Mouse (Mus musculus) WW6 (cell line): ENCODE measurements at regions not wholly inside any gene's neighbourhood (a gene's known extent, or its start where the extent isn't known, plus 50 kb on each side); places are given as distances from the start of the nearest gene placed in this dataset.

Source experiments
- DNase-seq: peaks from one replicate; pipeline ENCODE4 v3.0.0-alpha.2; 2013; ENCODE audit warnings: low read depth, low spot score

DNA sequence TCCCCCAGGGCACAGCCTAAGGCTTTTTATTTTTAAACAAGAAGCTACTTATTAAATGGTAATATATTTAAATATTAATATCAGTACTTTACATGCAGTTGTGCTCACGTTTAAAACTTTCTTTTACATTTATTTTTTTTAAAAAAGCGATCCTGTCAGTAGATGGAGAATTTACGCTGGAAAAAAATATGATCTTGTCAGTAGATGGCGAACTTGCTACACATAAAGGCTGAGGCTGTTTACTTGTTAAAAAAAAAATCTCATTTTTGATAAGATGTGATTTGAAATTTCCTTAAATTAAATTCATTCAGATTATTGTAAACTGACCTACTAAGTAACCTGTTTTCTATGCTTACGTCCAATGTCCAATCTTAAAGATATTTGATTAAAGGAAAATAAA lies 441.7 kb upstream of the BB014433 start:
- no peak for DNase-seq

DNA sequence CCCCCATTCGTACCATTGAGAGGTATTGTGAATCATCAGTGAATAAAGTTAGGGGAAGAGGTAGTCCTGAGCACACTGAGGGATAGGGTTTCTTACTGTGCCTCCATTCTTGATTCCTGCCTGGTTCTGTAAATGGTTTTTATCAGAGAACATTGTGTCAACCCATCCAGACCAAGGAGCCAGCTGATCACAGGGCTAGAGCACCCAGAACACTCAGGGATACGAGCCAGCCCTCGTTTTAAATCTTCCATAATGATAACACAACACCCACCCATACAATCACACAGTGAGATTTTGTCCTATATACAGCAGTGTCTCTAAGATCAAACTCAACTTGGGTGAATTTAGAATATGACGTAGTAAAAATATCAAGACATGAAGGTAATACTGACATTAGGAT lies 424.7 kb upstream of the BB014433 start:
- DNase-seq = no peak

GRCm38 (mm10) chr8:15468540-15469476 lies 422.9 kb upstream of the BB014433 start:
- DNase-seq = no peak

DNA sequence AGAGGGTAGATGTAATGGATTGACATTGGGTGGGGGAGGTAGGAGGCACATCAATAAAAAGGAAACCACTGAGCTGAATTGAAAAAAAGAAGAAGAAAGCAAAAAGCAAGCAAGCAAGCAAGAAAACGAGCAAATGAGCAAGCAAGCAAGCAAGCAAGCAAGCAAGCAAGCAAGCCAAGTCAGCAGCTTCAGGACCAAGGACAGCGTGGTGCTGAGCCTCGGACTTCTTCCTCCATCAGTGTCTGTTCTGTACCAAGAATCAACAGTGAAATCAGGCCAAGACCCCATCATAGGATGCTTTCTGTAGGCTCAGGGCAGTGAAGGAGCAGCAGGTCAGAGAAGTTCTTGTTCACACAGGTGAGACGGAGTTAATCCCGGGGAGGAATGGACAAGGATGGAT lies 392.7 kb upstream of the BB014433 start:
- peak; percentile 48 for DNase-seq

- DNase-seq = no peak
These were observed 348.8 kb upstream of the BB014433 start for GRCm38 (mm10) chr8:15394722-15395115.

- no peak for DNase-seq
These were observed 348.3 kb upstream of the BB014433 start for GRCm38 (mm10) chr8:15393936-15394721.

DNA sequence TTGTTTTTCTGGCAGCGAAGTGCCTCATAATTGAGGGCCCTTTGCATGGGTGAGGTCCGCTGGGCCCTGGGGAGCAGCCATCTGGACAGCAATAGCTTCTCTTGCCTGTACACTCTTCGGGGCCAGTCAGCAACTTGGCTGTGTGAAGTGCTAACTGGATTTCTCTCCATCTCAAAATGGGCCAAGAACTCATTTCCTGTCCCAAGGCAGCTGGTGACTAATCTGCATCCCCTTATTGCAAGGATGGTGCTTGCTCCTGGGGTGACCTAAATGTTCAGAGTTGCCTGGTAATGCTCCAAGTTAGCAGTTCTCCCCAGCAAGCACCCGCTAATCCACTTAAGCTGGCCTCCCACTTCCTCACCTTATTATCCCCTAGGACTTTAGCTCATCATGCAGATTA lies 346.2 kb upstream of the BB014433 start:
- DNase-seq = no peak

- DNase-seq = peak; percentile 22
These were observed 342.9 kb upstream of the BB014433 start for GRCm38 (mm10) chr8:15388791-15389190.

- DNase-seq = no peak
These were observed 321.2 kb upstream of the BB014433 start for GRCm38 (mm10) chr8:15367063-15367462.

DNA sequence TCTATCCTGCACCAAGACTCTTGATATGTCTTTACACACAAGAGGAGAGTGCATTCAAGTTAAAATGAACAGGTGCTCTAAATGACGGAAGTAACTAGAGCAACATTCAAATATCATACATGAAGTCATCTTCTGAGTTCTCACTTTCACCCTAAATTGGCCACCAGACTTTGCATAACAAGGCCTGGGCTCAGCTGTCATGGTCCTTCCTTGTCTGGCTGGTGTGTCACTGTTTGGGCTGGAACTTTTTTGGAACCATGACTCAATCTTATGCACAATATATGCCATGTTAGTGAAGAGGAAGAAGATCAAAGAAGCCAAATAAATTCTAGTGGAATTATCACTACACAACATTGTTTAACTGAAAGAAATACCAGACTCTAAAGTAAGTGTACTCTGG lies 318.7 kb upstream of the BB014433 start:
- no peak for DNase-seq

DNA sequence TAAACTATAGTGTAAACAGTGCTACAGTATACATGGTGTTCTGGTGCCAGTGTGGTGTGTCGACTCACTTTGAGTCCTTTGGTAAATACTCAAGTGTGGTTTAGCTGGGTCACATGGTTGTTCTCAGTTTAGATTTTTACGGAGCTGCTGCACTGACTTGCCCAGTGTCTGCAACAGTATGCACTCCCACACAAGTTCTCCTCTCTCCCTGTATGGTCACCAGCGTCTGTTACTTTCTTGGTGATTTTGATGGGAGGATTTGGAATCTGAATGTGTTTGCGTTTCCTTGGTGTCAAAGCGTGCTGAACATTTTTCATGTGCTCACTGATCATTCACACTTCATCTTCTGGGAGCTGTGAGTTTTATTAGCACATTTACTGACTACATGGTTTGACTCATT lies 298.3 kb upstream of the BB014433 start:
- DNase-seq = no peak

DNA sequence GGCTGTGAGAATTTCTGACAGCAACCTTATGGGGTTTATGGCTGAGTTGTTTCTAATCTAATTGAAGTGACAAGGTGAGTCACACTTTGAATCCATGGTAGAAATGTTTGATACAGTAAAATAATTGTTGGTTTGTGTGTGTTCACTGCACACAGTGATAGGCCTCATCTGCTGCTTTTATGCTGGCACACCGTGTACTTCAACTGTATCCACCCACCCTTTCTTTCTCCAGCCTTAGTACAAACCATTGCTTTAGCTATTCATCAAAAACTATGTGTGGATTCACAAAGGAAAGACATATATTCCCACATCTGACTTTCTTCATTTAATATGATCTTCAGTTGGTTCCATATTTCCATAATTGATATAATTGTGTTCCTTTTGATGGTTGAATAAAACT lies 297.7 kb upstream of the BB014433 start:
- DNase-seq = no peak

- DNase-seq = no peak
These were observed 288.7 kb upstream of the BB014433 start for GRCm38 (mm10) chr8:15334532-15334931.

GRCm38 (mm10) chr8:15327312-15327711 lies 281.4 kb upstream of the BB014433 start:
- no peak for DNase-seq

GRCm38 (mm10) chr8:15323421-15323820 lies 277.5 kb upstream of the BB014433 start:
- DNase-seq = no peak

DNA sequence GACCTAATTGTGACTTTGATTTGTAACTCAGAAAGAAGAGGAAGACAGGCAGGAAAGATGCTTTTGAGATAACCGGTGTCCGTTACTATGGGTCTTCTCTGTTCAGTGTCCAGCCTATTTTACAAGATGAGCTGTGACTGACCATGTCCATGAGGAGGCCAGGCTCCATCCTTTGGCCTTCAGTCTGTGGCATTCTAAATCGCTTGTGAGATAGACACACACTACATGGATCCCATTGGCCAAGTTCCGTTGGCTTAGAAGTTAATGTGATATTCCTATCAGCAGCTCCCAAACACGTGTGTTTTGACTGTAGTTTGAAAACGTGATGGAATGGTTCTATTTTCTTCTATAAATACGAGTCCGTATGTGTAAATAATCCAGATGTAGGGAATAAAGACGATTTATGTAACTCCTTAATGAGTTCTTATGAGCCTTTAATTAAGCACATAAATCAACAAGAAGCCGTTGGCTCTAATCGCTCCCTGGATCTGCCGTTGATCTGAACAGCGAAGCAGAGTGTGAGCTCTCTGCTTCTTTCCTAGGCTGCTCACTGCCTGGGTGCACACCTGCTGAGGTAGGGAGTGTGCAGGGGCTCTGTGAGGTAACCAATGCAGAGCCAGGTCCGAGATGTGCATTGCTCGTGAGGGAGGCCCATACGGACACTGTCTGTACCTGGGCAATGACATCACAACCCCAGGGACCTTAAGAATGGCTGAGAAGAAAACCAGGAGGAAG lies 272.4 kb upstream of the BB014433 start:
- DNase-seq = no peak

DNA sequence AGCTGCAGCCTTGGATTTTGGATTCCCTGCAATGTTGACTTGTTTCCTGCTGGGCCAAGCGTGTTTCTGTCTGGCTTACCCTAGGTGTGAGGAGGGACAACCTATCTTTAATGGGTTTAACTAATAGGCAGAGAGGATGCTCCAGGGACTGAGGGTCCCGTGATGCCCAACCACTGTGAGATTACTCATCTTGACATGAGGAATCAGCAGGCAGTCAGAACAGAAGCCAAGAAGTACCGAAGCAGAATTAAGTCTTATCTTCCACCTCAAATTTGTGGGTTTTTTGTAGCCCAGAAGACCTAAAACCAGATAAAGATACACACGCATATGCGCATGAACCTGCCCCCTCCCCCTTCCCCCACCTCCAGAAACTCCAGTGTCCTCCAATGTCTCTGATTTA lies 267.6 kb upstream of the BB014433 start:
- DNase-seq = no peak

GRCm38 (mm10) chr8:15311509-15311908 lies 265.6 kb upstream of the BB014433 start:
- no peak for DNase-seq

DNA sequence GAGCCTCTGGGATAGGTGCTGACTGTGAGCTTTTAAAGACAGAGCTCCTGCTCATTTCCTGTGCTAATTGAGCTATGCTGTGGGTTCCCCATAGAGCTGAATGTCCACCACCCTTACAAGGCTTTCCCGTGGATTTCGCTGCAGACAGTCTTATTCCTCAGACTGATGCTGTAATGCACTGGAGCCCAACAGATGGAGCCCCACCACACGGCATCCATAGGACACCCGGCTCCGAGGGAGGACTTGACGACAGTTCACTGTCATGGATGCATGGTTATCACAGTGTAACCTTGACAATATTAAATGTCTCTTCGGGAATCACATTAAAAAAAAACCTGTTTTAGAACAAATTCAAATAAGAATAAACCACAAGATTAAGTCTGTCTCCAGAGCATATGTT lies 265.2 kb upstream of the BB014433 start:
- no peak for DNase-seq

DNA sequence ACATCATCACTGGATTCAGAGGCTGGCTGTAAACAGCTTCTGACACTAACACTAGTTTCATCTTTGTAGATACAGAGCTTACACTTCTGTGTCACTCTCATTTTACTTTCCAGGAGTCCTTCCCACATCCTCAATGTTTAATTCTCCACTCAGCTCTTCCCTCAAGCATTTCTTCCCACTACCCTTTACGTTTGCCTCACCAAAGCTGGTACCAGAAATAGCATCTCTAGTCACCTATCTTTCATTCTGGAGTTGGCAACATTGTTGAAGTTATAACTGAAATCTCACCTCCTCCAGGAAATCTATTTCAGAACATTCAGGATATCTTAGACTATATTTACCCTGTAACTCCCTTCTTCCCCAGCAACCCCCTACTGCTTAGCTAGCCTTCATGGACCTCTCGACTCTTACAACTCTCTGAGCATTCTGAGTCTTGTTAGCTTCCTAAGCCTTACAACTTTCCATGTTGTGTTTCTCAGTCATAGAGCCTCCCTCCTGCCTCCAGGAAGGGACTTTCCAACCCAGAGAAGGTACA lies 258.3 kb upstream of the BB014433 start:
- no peak for DNase-seq

GRCm38 (mm10) chr8:15273775-15274174 lies 227.9 kb upstream of the BB014433 start:
- DNase-seq = no peak
